Mouse (Mus musculus) heart, embryonic 14.5 days (tissue): ENCODE data around the gene Fhod1. TPM values are rescaled to one million over a fixed set of nuclear protein-coding genes. Genes with fewer than 3 reads are reported as not detected.

ENCODE experiments used
- ATAC-seq: fragments of 200-750 bp; cut with Nextera tagmentation; 2 replicates; pipeline ENCODE4 v1.8.0; 2017; ENCODE audit warnings: low read depth, moderate TSS enrichment; ENCODE audit not compliant: insufficient number of reproducible peaks, insufficient read depth, low FRiP score
- H3K27ac ChIP-seq, 2 experiments: fragments of 200-500 bp in 1 of 2; fragments of 300-500 bp in 1 of 2; sonication (generic) in 1 of 2; replicated peaks in 1 of 2; 2 replicates each; pipeline ENCODE4 v1.5.1; 2012 to 2014; ENCODE audit warnings: low read depth in 2 of 2, low read length in 2 of 2, control low read depth in 1 of 2, mild to moderate bottlenecking in 1 of 2, mixed read lengths in 1 of 2; ENCODE audit not compliant: control insufficient read depth in 1 of 2, insufficient read depth in 1 of 2
- H3K27me3 ChIP-seq: fragments of 300-500 bp; sonication (generic); 2 replicates; pipeline ENCODE4 v1.6.1; 2014; ENCODE audit warnings: mild to moderate bottlenecking, low read length, control low read depth; ENCODE audit not compliant: control insufficient read depth, insufficient read depth
- H3K36me3 ChIP-seq: fragments of 300-500 bp; sonication (generic); 2 replicates; pipeline ENCODE4 v1.6.1; 2014; ENCODE audit warnings: mild to moderate bottlenecking, control low read depth, low read length, mixed read lengths; ENCODE audit not compliant: control insufficient read depth, insufficient read depth
- H3K4me1 ChIP-seq, 2 experiments: fragments of 200-500 bp in 1 of 2; fragments of 300-500 bp in 1 of 2; sonication (generic) in 1 of 2; 2 replicates each; pipeline ENCODE4 v1.6.1; 2012 to 2014; ENCODE audit warnings: low read length in 2 of 2, control low read depth in 1 of 2, mixed read lengths in 1 of 2; ENCODE audit not compliant: control insufficient read depth in 2 of 2, insufficient read depth in 2 of 2
- H3K4me2 ChIP-seq: fragments of 300-500 bp; sonication (generic); 2 replicates; pipeline ENCODE4 v1.6.1; 2014; ENCODE audit warnings: mild to moderate bottlenecking, low read length
- H3K4me3 ChIP-seq, 2 experiments: fragments of 200-500 bp in 1 of 2; fragments of 300-500 bp in 1 of 2; sonication (generic) in 1 of 2; 2 replicates each; pipeline ENCODE4 v1.5.1; 2012 to 2014; ENCODE audit warnings: low read length in 2 of 2, mild to moderate bottlenecking in 2 of 2, control low read depth in 1 of 2, low read depth in 1 of 2, moderate library complexity in 1 of 2; ENCODE audit not compliant: control insufficient read depth in 1 of 2, insufficient read depth in 1 of 2
- H3K9ac ChIP-seq: fragments of 300-500 bp; sonication (generic); 2 replicates; pipeline ENCODE4 v1.6.1; 2014; ENCODE audit warnings: mild to moderate bottlenecking, low read length
- H3K9me3 ChIP-seq: fragments of 300-500 bp; sonication (generic); 2 replicates; pipeline ENCODE4 v1.6.1; 2016; ENCODE audit warnings: low read length, control low read depth; ENCODE audit not compliant: control insufficient read depth
- WGBS: fragments of 180-500 bp; shearing (Covaris S2); extraction: QIAGEN DNeasy Blood & Tissue Kit; methylation state at CpG from one replicate; pipeline ENCODE4 v1.1.7; 2014; 5-methylcytosine and 5-hydroxymethylcytosine counted together
- microRNA counts: library from miRNA; unstranded; fragments of <30 nt; microRNA quantifications from one replicate; lab custom pipeline; 2016
- microRNA-seq: library from miRNA; unstranded; fragments of <30 nt; microRNA quantifications from one replicate; pipeline ENCODE4, GENCODE M21; 2016
- polyA plus RNA-seq: library from polyadenylated mRNA; unstranded; fragments of >200 nt; fragmentation: Nextera tagmentation; extraction: Ambion mirVana; gene quantifications from 2 replicates; pipeline ENCODE4 v1.2.1, GENCODE M21; 2014

The Fhod1 gene
- polyA plus RNA-seq, 1 experiment from 2014 or later, result 2.2 TPM

GRCm38 (mm10) chr8:105285514-105285913 lies 62.2 kb downstream of the Fhod1 start:
- Histone ChIP-seq H3K4me2 (no peak overlapping the region), H3K27me3 (peaks cover 7% of the 10 kb centered on the region), H3K9me3 (no peaks in the 10 kb centered on the region), H3K9ac (no peak overlapping the region), H3K4me1 (peaks cover 6 to 8% of the 10 kb centered on the region in 2 experiments), H3K27ac (no peak overlapping the region), H3K4me3 (no peak overlapping the region), H3K36me3 (0 out of 2 replicates have a peak, but pooled peaks cover 5% of the 10 kb centered on the region)
- 40% methylated on average over 12 of the region's 12 CpGs for WGBS
- ATAC-seq, result no peak

- Histone ChIP-seq H3K36me3 (0 out of 2 replicates have a peak, but pooled peaks cover 5% of the 10 kb centered on the region), H3K9me3 (no peaks in the 10 kb centered on the region), H3K27ac (no peak overlapping the region), H3K9ac (no peak overlapping the region), H3K4me2 (0 out of 2 replicates have a peak overlapping the region, but pooled peaks have one; percentile 4), H3K4me1 (peaks cover 5 to 8% of the 10 kb centered on the region in 2 experiments; a peak in 2 of 4 replicates), H3K27me3 (peaks cover 20% of the 10 kb centered on the region), H3K4me3 (no peak overlapping the region)
- peak; percentile 15; the same call in 1 of the 2 replicates for ATAC-seq
- 30% methylated on average over 23 of the region's 23 CpGs for WGBS
Observed at GRCm38 (mm10) chr8:105283074-105283473, 64.7 kb downstream of the Fhod1 start.

- H3K27me3 ChIP-seq, result peaks cover 28% of the 10 kb centered on the region
- 0 out of 2 replicates have a peak, but pooled peaks cover 5% of the 10 kb centered on the region for H3K36me3 ChIP-seq
- no peak overlapping the region for H3K9ac ChIP-seq
- no peak overlapping the region for H3K4me3 ChIP-seq
- H3K4me1 ChIP-seq, result peaks cover 5 to 8% of the 10 kb centered on the region in 2 experiments; a peak in 2 of 4 replicates
- ATAC-seq, result no peak
- 60% methylated on average over 4 of the region's 4 CpGs for WGBS
- H3K27ac ChIP-seq, result no peak overlapping the region
- H3K4me2 ChIP-seq, result no peak overlapping the region
- H3K9me3 ChIP-seq, result no peaks in the 10 kb centered on the region
Observed at GRCm38 (mm10) chr8:105282239-105282638, 65.5 kb downstream of the Fhod1 start.

- no peak for ATAC-seq
- H3K4me2 ChIP-seq, result no peak overlapping the region
- H3K36me3 ChIP-seq, result 0 out of 2 replicates have a peak, but pooled peaks cover 5% of the 10 kb centered on the region
- H3K9ac ChIP-seq, result no peak overlapping the region
- H3K4me3 ChIP-seq, result no peak overlapping the region
- peaks cover 33% of the 10 kb centered on the region for H3K27me3 ChIP-seq
- H3K4me1 ChIP-seq, result peaks cover 5 to 8% of the 10 kb centered on the region in 2 experiments; a peak in 2 of 4 replicates
- no peak overlapping the region for H3K27ac ChIP-seq
- H3K9me3 ChIP-seq, result no peaks in the 10 kb centered on the region
- WGBS, result 86% methylated on average over 12 of the region's 12 CpGs
Observed at GRCm38 (mm10) chr8:105281821-105282220, 65.9 kb downstream of the Fhod1 start.

GRCm38 (mm10) chr8:105280567-105280966 lies 67.2 kb downstream of the Fhod1 start:
- peaks cover 44% of the 10 kb centered on the region for H3K27me3 ChIP-seq

More at GRCm38 (mm10) chr8:105280567-105280966, 67.2 kb downstream of the Fhod1 start:
- WGBS, result 72% methylated on average over 3 of the region's 3 CpGs
- Histone ChIP-seq H3K4me1 (peaks cover 11 to 15% of the 10 kb centered on the region in 2 experiments; a peak in 3 of 4 replicates), H3K9me3 (no peaks in the 10 kb centered on the region), H3K36me3 (0 out of 2 replicates have a peak, but pooled peaks cover 5% of the 10 kb centered on the region), H3K4me3 (no peak overlapping the region), H3K27ac (no peak overlapping the region), H3K4me2 (no peak overlapping the region), H3K9ac (no peak overlapping the region)
- ATAC-seq, result no peak

MicroRNAs encoded within 50 kb of the gene (microRNA counts, 519-probe panel; counts per million panel counts)
- 3,516 counts per million, percentile 73 among the panel's probes with 10 or more counts for microRNA mmu-miR-328 (lab: Ali Mortazavi, UCI)

Small RNA genes within 50 kb of the gene (microRNA-seq; reads per million reads assigned to microRNA genes)
- gene Gm27320 (not detected), gene Mir328 (418 reads per million, percentile 70 among the genes with 10 or more reads in this experiment)

Other genes starting within 250 kb of the Fhod1 start
- gene Ces4a, start 216.2 kb downstream of the Fhod1 start, polyA plus RNA-seq, result not detected in 2 replicates
- 52.3 and 52.9 TPM in 2 replicates for gene Cbfb, start 177.3 kb downstream of the Fhod1 start, polyA plus RNA-seq
- 21.2 and 21.8 TPM in 2 replicates for gene D230025D16Rik, start 122.8 kb downstream of the Fhod1 start, polyA plus RNA-seq
- gene B3gnt9, start 92.8 kb downstream of the Fhod1 start, polyA plus RNA-seq, result 11.5 and 15.0 TPM in 2 replicates
- gene Tradd, start 83.3 kb downstream of the Fhod1 start, polyA plus RNA-seq, result 15.2 and 18.0 TPM in 2 replicates
- 2.9 and 4.0 TPM in 2 replicates for gene Fbxl8, start 83.3 kb downstream of the Fhod1 start, polyA plus RNA-seq
- gene Hsf4, start 78.2 kb downstream of the Fhod1 start, polyA plus RNA-seq, result 0.27 TPM in 1 of 2 replicates, not detected in the other
- gene Nol3, start 71.8 kb downstream of the Fhod1 start, polyA plus RNA-seq, result 2.9 and 3.4 TPM in 2 replicates
- gene 4931428F04Rik, start 58.1 kb downstream of the Fhod1 start, polyA plus RNA-seq, result 4.0 and 7.2 TPM in 2 replicates
- 13.7 and 14.7 TPM in 2 replicates for gene Exoc3l, start 51.9 kb downstream of the Fhod1 start, polyA plus RNA-seq
- gene E2f4, start 50.3 kb downstream of the Fhod1 start, polyA plus RNA-seq, result 50.3 and 51.3 TPM in 2 replicates
- gene Elmo3, start 42.4 kb downstream of the Fhod1 start, polyA plus RNA-seq, result 3.4 TPM in 2 replicates
- gene Lrrc29, start 21.7 kb downstream of the Fhod1 start, polyA plus RNA-seq, result 1.2 and 1.4 TPM in 2 replicates
- gene Tmem208, start 21.6 kb downstream of the Fhod1 start, polyA plus RNA-seq, result 81.1 and 88.6 TPM in 2 replicates
- 0.90 and 1.3 TPM in 2 replicates for gene Slc9a5, start 890 bp upstream of the Fhod1 start, polyA plus RNA-seq
- gene Plekhg4, start 25.3 kb upstream of the Fhod1 start, polyA plus RNA-seq, result 0.11 and 0.23 TPM in 2 replicates
- not detected in 2 replicates for gene Kctd19, start 65.5 kb upstream of the Fhod1 start, polyA plus RNA-seq
- gene Lrrc36, start 65.6 kb upstream of the Fhod1 start, polyA plus RNA-seq, result 0.12 and 0.38 TPM in 2 replicates
- 11.6 and 15.3 TPM in 2 replicates for gene Tppp3, start 123.6 kb upstream of the Fhod1 start, polyA plus RNA-seq
- 21.8 and 24.5 TPM in 2 replicates for gene Zdhhc1, start 148.9 kb upstream of the Fhod1 start, polyA plus RNA-seq
- gene Hsd11b2, start 170.8 kb upstream of the Fhod1 start, polyA plus RNA-seq, result 0.46 and 0.59 TPM in 2 replicates
- 59.1 and 64.5 TPM in 2 replicates for gene Atp6v0d1, start 218.1 kb upstream of the Fhod1 start, polyA plus RNA-seq